Mouse (Mus musculus) Patski (cell line): ENCODE results near the gene Plekhm2. TPM values are rescaled to one million over a fixed set of nuclear protein-coding genes. Genes with fewer than 3 reads are reported as not detected.

ENCODE experiments used
- ATAC-seq: fragments of 100-300 bp; one replicate; pipeline ENCODE4 v1.8.0; 2021
- CTCF ChIA-PET: fragments of 350-600 bp; sonication (Branson Sonifier 250); formaldehyde crosslinking; loops from one replicate; lab custom pipeline; 2022; ENCODE audit warnings: inconsistent platforms; lab: Charles Lee
- POLR2A ChIA-PET: fragments of 350-600 bp; sonication (Branson Sonifier 250); formaldehyde crosslinking; loops from one replicate; lab custom pipeline; 2022; ENCODE audit warnings: antibody characterized with exemption, inconsistent platforms; lab: Charles Lee
- DNase-seq: peaks from one replicate; pipeline ENCODE4 v3.0.0-alpha.2; 2011; ENCODE audit warnings: low read depth, low spot score
- H3K27me3 ChIP-seq: fragments of 371-371 bp; one replicate; pipeline ENCODE4 v1.5.1; 2021
- CTCF ChIP-seq: fragments of 100-300 bp; IDR thresholded peaks from one replicate; pipeline ENCODE4 v1.5.1; 2021
- in situ Hi-C: fragments of 300-500 bp; cut with MboI; formaldehyde crosslinking; loops from 3 replicates; pipeline ENCODE4 v1.11.1; 2018; ENCODE audit warnings: low pct_unique_long_range_greater_than_20kb, mixed read lengths
- polyA plus RNA-seq: library from polyadenylated mRNA; unstranded; gene quantifications from one replicate; pipeline ENCODE4 v1.2.3, GENCODE M21; 2021

Gene Plekhm2
- polyA plus RNA-seq, 1 experiment from 2014 or later = 37.0 TPM

- in situ Hi-C loops = no loop called here
- CTCF ChIA-PET = no interaction called here
- POLR2A ChIA-PET = no interaction called here
Observed at GRCm38 (mm10) chr4:141685499-141685898, 20.8 kb upstream of the Plekhm2 start, which contains the start of gene Rsc1a1. TSS of gene Rsc1a1 (minus strand) at chr4:141685599.

GRCm38 (mm10) chr4:141682706-141683230, 18.1 kb upstream of the Plekhm2 start:
- ChIA-PET CTCF (no interaction called here), POLR2A (interaction anchor here (1.2 kb wide), 1 partner anchor 11 kb away, joined by 3 read pairs; no protein-coding TSS in a partner anchor)
- H3K27me3 ChIP-seq = no peaks in the 10 kb centered on the region
- no peak for ATAC-seq
- TF ChIP-seq CTCF = no peak
- in situ Hi-C loops = no loop called here
- no peak for DNase-seq

More at GRCm38 (mm10) chr4:141685499-141685898, 20.8 kb upstream of the Plekhm2 start, which contains the start of gene Rsc1a1:
- no peak for DNase-seq
- no peak for ATAC-seq
- TF ChIP-seq CTCF = no peak
- no peaks in the 10 kb centered on the region for H3K27me3 ChIP-seq

GRCm38 (mm10) chr4:141681767-141682166, 17.1 kb upstream of the Plekhm2 start:
- in situ Hi-C loops = no loop called here
- ATAC-seq (no peak), DNase-seq (peak; percentile 30)
- ChIA-PET CTCF (interaction anchor here (1.2 kb wide), 1 partner anchor 9 kb away, joined by 3 read pairs; no protein-coding TSS in a partner anchor), POLR2A (no interaction called here)
- TF ChIP-seq CTCF = no peak
- no peaks in the 10 kb centered on the region for H3K27me3 ChIP-seq

- ATAC-seq (no peak), DNase-seq (no peak)
- CTCF ChIA-PET = interaction anchor here (1.2 kb wide), 1 partner anchor 10 kb away, joined by 3 read pairs; no protein-coding TSS in a partner anchor
- in situ Hi-C loops = no loop called here
- no peak for TF ChIP-seq CTCF
- POLR2A ChIA-PET = no interaction called here
- H3K27me3 ChIP-seq = no peaks in the 10 kb centered on the region
Observed at GRCm38 (mm10) chr4:141680892-141681291, 16.2 kb upstream of the Plekhm2 start.

- POLR2A ChIA-PET = no interaction called here
- in situ Hi-C loops = no loop called here
- no peaks in the 10 kb centered on the region for H3K27me3 ChIP-seq
- ATAC-seq (no peak), DNase-seq (no peak)
- CTCF ChIA-PET = no interaction called here
- TF ChIP-seq CTCF = no peak
Observed at GRCm38 (mm10) chr4:141679016-141679415, 14.3 kb upstream of the Plekhm2 start.

- no peak for ATAC-seq
- H3K27me3 ChIP-seq = no peaks in the 10 kb centered on the region
- ChIA-PET POLR2A (no interaction called here), CTCF (no interaction called here)
- no peak for TF ChIP-seq CTCF
- DNase-seq = no peak
- in situ Hi-C loops = no loop called here
Observed at GRCm38 (mm10) chr4:141676462-141676979, 11.8 kb upstream of the Plekhm2 start.

- POLR2A ChIA-PET = interaction anchor here (1.0 kb wide), 1 partner anchor 11 kb away, joined by 3 read pairs; no protein-coding TSS in a partner anchor
- TF ChIP-seq CTCF = no peak
Observed at GRCm38 (mm10) chr4:141672325-141672724, 7.6 kb upstream of the Plekhm2 start.

GRCm38 (mm10) chr4:141671389-141671788, 6.7 kb upstream of the Plekhm2 start:
- CTCF ChIA-PET = interaction anchor here (1.3 kb wide), 1 partner anchor 19 kb away, joined by 3 read pairs; no protein-coding TSS in a partner anchor
- in situ Hi-C loops = no loop called here
- no peak for TF ChIP-seq CTCF
- DNase-seq (no peak), ATAC-seq (no peak)
- no peaks in the 10 kb centered on the region for H3K27me3 ChIP-seq
- POLR2A ChIA-PET = interaction anchor here (1.0 kb wide), 1 partner anchor 12 kb away, joined by 3 read pairs; no protein-coding TSS in a partner anchor

More at GRCm38 (mm10) chr4:141672325-141672724, 7.6 kb upstream of the Plekhm2 start:
- CTCF ChIA-PET = no interaction called here
- DNase-seq (no peak), ATAC-seq (no peak)
- in situ Hi-C loops = no loop called here
- H3K27me3 ChIP-seq = no peaks in the 10 kb centered on the region

- ATAC-seq (peak; percentile 35), DNase-seq (peak; percentile 86)
- in situ Hi-C loops = no loop called here
- ChIA-PET POLR2A (no interaction called here), CTCF (interaction anchor here (1.0 to 1.3 kb wide), 2 partner anchors 20 to 53 kb away, joined by 3 read pairs; partner anchors contain the start of gene Ddi2)
- TF ChIP-seq CTCF = no peak
- H3K27me3 ChIP-seq = no peaks in the 10 kb centered on the region
Observed at GRCm38 (mm10) chr4:141669898-141670712, 5.4 kb upstream of the Plekhm2 start.

GRCm38 (mm10) chr4:141664011-141664745, 521 bp downstream of the Plekhm2 start:
- H3K27me3 ChIP-seq = no peaks in the 10 kb centered on the region
- ATAC-seq (peak; percentile 89), DNase-seq (no peak)
- no peak for TF ChIP-seq CTCF
- CTCF ChIA-PET = no interaction called here
- POLR2A ChIA-PET = interaction anchor here (1.3 kb wide), 1 partner anchor 22 kb away, joined by 3 read pairs; no protein-coding TSS in a partner anchor
- in situ Hi-C loops = no loop called here
